30 mouse cellular contexts compared by ENCODE assay signal in genomic region chr9:45376883-45377282, GRCm38 (mm10). TPM values are rescaled to one million over a fixed set of nuclear protein-coding genes. Genes with fewer than 3 reads are reported as not detected.
DNase-seq lines count a peak whose midpoint lies in the region; ATAC-seq and TF ChIP-seq lines count a peak whose summit lies in the region.
"Had no signal": no experiment of that assay in that cellular context is flagged by ENCODE, and none has a peak within 500 bp of the region (broad histone marks: within the 10 kb centered on the region; RNA-seq: fewer than 3 reads in every experiment).

No protein-coding gene starts in this region.

- DNase-seq in lung, embryonic 14.5 days = peak; percentile 31
- no peak for DNase-seq in lung, postnatal 14 days
- DNase-seq in cerebellum, adult 18-20 months = peak; percentile 62 to 73
- peak; percentile 78 for DNase-seq in cerebellum, adult 9-10 months
- DNase-seq in lung, postnatal 25 days (ENCODE audit: low spot score) = peak; percentile 30
- DNase-seq in thymus, postnatal 0 days (ENCODE audit: low spot score) = no peak
- no peak for DNase-seq in heart, adult 2 months
- DNase-seq: adrenal gland, adult 2 months; embryo, embryonic 11 days; gastrocnemius, postnatal 36 days; heart, postnatal 4 days; kidney, adult 8-10 months; right cerebral cortex, adult 18-20 months; right cerebral cortex, postnatal 4 days; thymus, postnatal 4 days had no signal

- 50% methylated on average over 2 of the region's 2 CpGs for WGBS in lung, embryonic 14.5 days
- 65% methylated on average over 2 of the region's 2 CpGs for WGBS in heart, adult 2 months

- no peak for TF ChIP-seq EP300 in heart, adult 2 months (IDR thresholded peaks at IDR 0.05; ENCODE audit: insufficient read depth, low read depth, low read length)

- no peak overlapping the region for H3K9ac ChIP-seq in lung, embryonic 14.5 days
- no peak overlapping the region for H3K9ac ChIP-seq in heart, adult 2 months (ENCODE audit: low read depth, low read length)
- H3K9ac ChIP-seq: embryonic facial prominence, embryonic 13.5 days; forebrain, embryonic 12.5 days; heart, embryonic 15.5 days; hindbrain, embryonic 14.5 days; liver, embryonic 15.5 days; neural tube, embryonic 15.5 days had no signal

- no peaks in the 10 kb centered on the region for H3K36me3 ChIP-seq in lung, embryonic 14.5 days (ENCODE audit: insufficient read depth)
- H3K36me3 ChIP-seq in heart, adult 2 months (ENCODE audit: control insufficient read depth, insufficient read depth, low read length) = no peaks in the 10 kb centered on the region
- H3K36me3 ChIP-seq: heart, embryonic 15.5 days; liver, embryonic 15.5 days; neural tube, embryonic 15.5 days had no signal

- no peaks in the 10 kb centered on the region for H3K9me3 ChIP-seq in lung, embryonic 14.5 days (ENCODE audit: low read depth, low read length)
- H3K9me3 ChIP-seq: embryonic facial prominence, embryonic 13.5 days; forebrain, embryonic 12.5 days; heart, embryonic 15.5 days; liver, embryonic 15.5 days; neural tube, embryonic 15.5 days had no signal

- H3K4me2 ChIP-seq in lung, embryonic 14.5 days = no peak overlapping the region
- H3K4me2 ChIP-seq: embryonic facial prominence, embryonic 13.5 days; forebrain, embryonic 12.5 days; heart, embryonic 15.5 days; hindbrain, embryonic 14.5 days; liver, embryonic 15.5 days; midbrain, embryonic 11.5 days; neural tube, embryonic 15.5 days had no signal

- H3K4me1 ChIP-seq in lung, embryonic 14.5 days (ENCODE audit: insufficient read depth) = 0 out of 2 replicates have a peak, but pooled peaks cover 3% of the 10 kb centered on the region
- peaks cover 5% of the 10 kb centered on the region for H3K4me1 ChIP-seq in heart, adult 2 months (ENCODE audit: control insufficient read depth, insufficient read depth, low read length)
- H3K4me1 ChIP-seq: heart, embryonic 15.5 days; liver, embryonic 15.5 days had no signal

- no peaks in the 10 kb centered on the region for H3K79me2 ChIP-seq in heart, adult 2 months (replicated peaks; ENCODE audit: control insufficient read depth, insufficient read depth, low read length)

- TF ChIP-seq POLR2A in heart, adult 2 months (IDR thresholded peaks at IDR 0.05; ENCODE audit: insufficient read depth, low read depth, low read length) = no peak

- intact Hi-C loops in heart, adult 2 months (cut with DNase I) = no loop called here

- H3K27ac ChIP-seq in lung, embryonic 14.5 days (ENCODE audit: low read depth) = 0 out of 2 replicates have a peak overlapping the region, but pooled peaks have one; percentile 2
- H3K27ac ChIP-seq in heart, adult 2 months = no peak overlapping the region
- H3K27ac ChIP-seq: embryonic facial prominence, embryonic 13.5 days; forebrain, embryonic 12.5 days; heart, embryonic 15.5 days; hindbrain, embryonic 14.5 days; layer of hippocampus, adult 2 months; liver, embryonic 15.5 days; neural tube, embryonic 15.5 days had no signal

- ATAC-seq in lung, embryonic 14.5 days (ENCODE audit: insufficient read depth) = peak; percentile 71

- no peak for TF ChIP-seq CTCF in lung, embryonic 14.5 days (IDR thresholded peaks at IDR 0.05; ENCODE audit: low read depth)
- no peak for TF ChIP-seq CTCF in heart, adult 2 months (IDR thresholded peaks at IDR 0.05)

- H3K27me3 ChIP-seq in lung, embryonic 14.5 days (ENCODE audit: insufficient read depth, low read length) = no peaks in the 10 kb centered on the region
- no peaks in the 10 kb centered on the region for H3K27me3 ChIP-seq in heart, adult 2 months (ENCODE audit: control insufficient read depth, insufficient read depth, low read length)
- H3K27me3 ChIP-seq: embryonic facial prominence, embryonic 13.5 days; forebrain, embryonic 12.5 days; neural tube, embryonic 15.5 days had no signal

- H3K4me3 ChIP-seq in lung, embryonic 14.5 days (ENCODE audit: low read depth, low read length) = no peak overlapping the region
- H3K4me3 ChIP-seq in heart, adult 2 months = no peak overlapping the region
- H3K4me3 ChIP-seq: embryonic facial prominence, embryonic 13.5 days; erythroblast, embryonic 14.5 days; forebrain, embryonic 12.5 days; heart, embryonic 15.5 days; layer of hippocampus, adult 2 months; liver, embryonic 15.5 days; neural tube, embryonic 15.5 days had no signal

RNA-seq across cellular contexts. Expression of gene Fxyd6, which starts 6.9 kb away (rescaled TPM):
- polyA plus RNA-seq in lung, embryonic 14.5 days (2014; fragmentation: Nextera tagmentation; extraction: Ambion mirVana) = 35.6 and 38.1 TPM in 2 replicates
- polyA plus RNA-seq in thymus, postnatal 0 days (2015; fragmentation: Nextera tagmentation; extraction: Ambion mirVana) = 3.6 and 4.3 TPM in 2 replicates
- 10 to 100 TPM; 13.8 to 14.2 TPM for total RNA-seq in heart, adult 2 months (2021)
- 40.8 and 51.2 TPM in 2 replicates for polyA plus RNA-seq in heart, adult 2 months (2012; rRNA removed)
- total RNA-seq: megakaryocyte progenitor cell, adult 5-6 weeks; MEL had no signal
- polyA plus RNA-seq: C2C12; erythroblast, embryonic 14.5 days had no signal

RNA-seq across cellular contexts. Expression of gene Fxyd2, which starts 22.6 kb away (rescaled TPM):
- polyA plus RNA-seq in lung, embryonic 14.5 days (2014; fragmentation: Nextera tagmentation; extraction: Ambion mirVana) = 1.2 and 1.5 TPM in 2 replicates
- 103 and 108 TPM in 2 replicates for polyA plus RNA-seq in thymus, postnatal 0 days (2015; fragmentation: Nextera tagmentation; extraction: Ambion mirVana)
- total RNA-seq in heart, adult 2 months (2021) = 1 to 10 TPM; 2.8 to 3.3 TPM
- 4.2 and 9.7 TPM in 2 replicates for polyA plus RNA-seq in heart, adult 2 months (2012; rRNA removed)
- total RNA-seq: MEL had no signal
- polyA plus RNA-seq: C2C12; erythroblast, embryonic 14.5 days had no signal

RNA-seq across cellular contexts. Expression of gene Dscaml1, which starts 49.5 kb away (rescaled TPM):
- 0.05 and 0.20 TPM in 2 replicates for polyA plus RNA-seq in lung, embryonic 14.5 days (2014; fragmentation: Nextera tagmentation; extraction: Ambion mirVana)
- polyA plus RNA-seq in thymus, postnatal 0 days (2015; fragmentation: Nextera tagmentation; extraction: Ambion mirVana) = 1.8 and 2.1 TPM in 2 replicates
- not detected for total RNA-seq in heart, adult 2 months (2021)
- 0.03 and 0.14 TPM in 2 replicates for polyA plus RNA-seq in heart, adult 2 months (2012; rRNA removed)
- total RNA-seq: gastrocnemius, postnatal 36 days; heart, adult 8-10 months; heart, postnatal 4 days; megakaryocyte progenitor cell, adult 5-6 weeks; MEL had no signal
- polyA plus RNA-seq: C2C12; erythroblast, embryonic 14.5 days had no signal

RNA-seq across cellular contexts. Expression of gene Tmprss13, which starts 58.0 kb away (rescaled TPM):
- polyA plus RNA-seq in lung, embryonic 14.5 days (2014; fragmentation: Nextera tagmentation; extraction: Ambion mirVana) = 0.12 TPM in 2 replicates
- 0.18 and 0.33 TPM in 2 replicates for polyA plus RNA-seq in thymus, postnatal 0 days (2015; fragmentation: Nextera tagmentation; extraction: Ambion mirVana)
- 1 to 10 TPM; 5.4 to 6.9 TPM for total RNA-seq in heart, adult 2 months (2021)
- polyA plus RNA-seq in heart, adult 2 months (2012; rRNA removed) = 0.94 and 6.9 TPM in 2 replicates
- total RNA-seq: layer of hippocampus, adult 2 months; layer of hippocampus, postnatal 25 days; left cerebral cortex, postnatal 14 days; megakaryocyte progenitor cell, adult 5-6 weeks; MEL had no signal
- polyA plus RNA-seq: C2C12; erythroblast, embryonic 14.5 days; hindbrain, embryonic 14.5 days; liver, embryonic 15.5 days; midbrain, embryonic 11.5 days had no signal

Comparison
In these comparisons a context has a peak if more than half of its experiments do, and no peak if none do; other contexts are left out.
1. DNase-seq: peak in lung, embryonic 14.5 days (single experiment), cerebellum, adult 18-20 months (2 of 2), cerebellum, adult 9-10 months (single experiment) and lung, postnatal 25 days (single experiment); none in lung, postnatal 14 days (single experiment), thymus, postnatal 0 days (single experiment) and heart, adult 2 months (0 of 2).